Mouse (Mus musculus) G1E (cell line): ENCODE measurements at regions not wholly inside any gene's neighbourhood (a gene's known extent, or its start where the extent isn't known, plus 50 kb on each side); places are given as distances from the start of the nearest gene placed in this dataset.

Source experiments
- CTCF ChIP-seq: IDR thresholded peaks from 2 replicates; pipeline ENCODE4 v1.5.1; 2012; ENCODE audit warnings: low read depth, low read length, inconsistent platforms, mixed read lengths
- GATA1 ChIP-seq: IDR thresholded peaks from 2 replicates; pipeline ENCODE4 v1.6.1; 2012; ENCODE audit warnings: borderline replicate concordance, low read length, inconsistent platforms, mixed read lengths
- GATA2 ChIP-seq: IDR thresholded peaks from 2 replicates; pipeline ENCODE4 v1.6.1; 2012; ENCODE audit warnings: low read depth, low read length, inconsistent platforms, borderline replicate concordance
- POLR2AphosphoS5 ChIP-seq: IDR thresholded peaks from 2 replicates; pipeline ENCODE4 v1.6.1; 2012; ENCODE audit warnings: low read depth, low read length, inconsistent platforms; ENCODE audit not compliant: insufficient replicate concordance
- TAL1 ChIP-seq: conservative IDR thresholded peaks from 2 replicates; pipeline ENCODE4 v1.6.1; 2012; ENCODE audit warnings: low read depth, low read length, inconsistent platforms, mixed read lengths

- TF ChIP-seq CTCF (no peak), GATA1 (no peak), POLR2AphosphoS5 (no peak), TAL1 (no peak), GATA2 (no peak)
Measured at GRCm38 (mm10) chr1:57075221-57075620, 96.8 kb upstream of the Satb2 start.
